Mouse (Mus musculus): ENCODE results near the gene Kcnq5. TPM values are rescaled to one million over a fixed set of nuclear protein-coding genes. Genes with fewer than 3 reads are reported as not detected.
"Not testable (repeated sequence)": the region's sequence is repeated elsewhere in the genome, so short reads cannot be mapped to it uniquely, and the experiment has no call there.

The Kcnq5 gene
- total RNA-seq, 2 experiments from 2014 or later: 2.1 to 2.9 TPM

GRCm38 (mm10) chr1:21407266-21407665 lies 554.5 kb downstream of the Kcnq5 start:
- no peak for ATAC-seq (replicated peaks; ENCODE audit: low FRiP score, poor library complexity, severe bottlenecking)

GRCm38 (mm10) chr1:21402804-21403203 lies 558.9 kb downstream of the Kcnq5 start:
- no peak for ATAC-seq (replicated peaks; ENCODE audit: low FRiP score, poor library complexity, severe bottlenecking)

GRCm38 (mm10) chr1:21391138-21391671 lies 570.5 kb downstream of the Kcnq5 start:
- ATAC-seq (replicated peaks; ENCODE audit: low FRiP score, poor library complexity, severe bottlenecking): no peak

DNA sequence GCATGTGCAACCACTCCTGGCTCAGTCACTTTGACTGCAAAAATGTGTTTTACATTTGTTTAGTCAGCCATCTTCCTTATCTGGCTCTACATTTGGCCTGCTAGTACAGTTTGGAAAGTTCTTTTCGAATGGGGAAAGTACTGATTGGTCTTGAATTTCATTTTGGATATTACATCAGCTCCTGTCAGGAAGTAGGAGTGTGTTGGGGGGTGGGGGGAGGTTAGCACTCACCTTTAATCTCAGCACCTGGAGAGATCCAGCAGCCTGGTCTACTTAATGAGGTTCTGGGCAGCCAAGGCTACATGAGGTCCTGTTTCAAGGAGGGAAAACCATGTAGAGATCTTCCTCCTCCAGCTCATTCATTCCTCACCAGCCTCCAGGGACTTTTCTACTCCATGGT lies 578.5 kb downstream of the Kcnq5 start, which contains the start of gene Khdc1b:
Khdc1b (plus strand) TSS at position 301 of the 400 bp plus-strand sequence.
- ATAC-seq (replicated peaks; ENCODE audit: low FRiP score, poor library complexity, severe bottlenecking): no peak

DNA sequence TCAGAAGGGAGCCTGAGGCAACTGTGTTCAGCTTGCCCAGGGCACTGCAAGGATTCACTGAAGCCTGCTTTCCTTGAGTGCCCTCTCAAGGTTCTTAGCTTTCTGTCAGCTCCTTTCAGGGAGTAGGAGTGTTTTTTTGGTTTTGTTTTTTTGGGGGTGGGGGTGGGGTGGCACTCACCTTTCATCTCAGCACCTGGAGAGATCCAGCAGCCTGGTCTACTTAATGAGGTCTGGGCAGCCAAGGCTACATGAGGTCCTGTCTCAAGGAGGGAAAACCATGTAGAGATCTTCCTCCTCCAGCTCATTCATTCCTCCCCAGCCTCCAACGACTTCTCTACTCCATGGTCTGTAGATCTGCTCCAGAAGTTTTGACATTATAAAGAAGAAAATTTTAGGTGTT lies 593.7 kb downstream of the Kcnq5 start, which contains the start of gene Khdc1c:
Khdc1c (plus strand) TSS at position 301 of the 400 bp plus-strand sequence.
- not testable (repeated sequence) for ATAC-seq (replicated peaks; ENCODE audit: low FRiP score, poor library complexity, severe bottlenecking)

DNA sequence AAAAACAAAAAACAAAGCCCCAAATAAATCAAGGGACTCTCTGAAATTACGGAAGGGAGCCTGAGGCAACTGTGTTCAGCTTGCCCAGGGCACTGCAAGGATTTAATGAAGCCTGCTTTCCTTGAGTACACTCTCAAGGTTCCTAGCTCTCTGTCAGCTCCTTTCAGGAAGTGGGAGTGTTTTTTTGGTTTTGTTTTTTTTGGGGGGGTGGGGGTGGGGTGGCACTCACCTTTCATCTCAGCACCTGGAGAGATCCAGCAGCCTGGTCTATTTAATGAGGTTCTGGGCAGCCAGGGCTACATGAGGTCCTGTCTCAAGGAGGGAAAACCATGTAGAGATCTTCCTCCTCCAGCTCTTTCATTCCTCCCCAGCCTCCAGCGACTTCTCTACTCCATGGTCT lies 612.4 kb downstream of the Kcnq5 start, which contains the start of gene Khdc1a:
Khdc1a (plus strand) TSS at position 301 of the 400 bp plus-strand sequence.
- ATAC-seq (replicated peaks; ENCODE audit: low FRiP score, poor library complexity, severe bottlenecking): no peak

Measured in erythroid progenitor cell, adult 5-6 weeks (primary cell).